Mouse (Mus musculus) kidney, embryonic 15.5 days (tissue): ENCODE measurements around the gene Mut. TPM values are rescaled to one million over a fixed set of nuclear protein-coding genes. Genes with fewer than 3 reads are reported as not detected.

Experiments
- ATAC-seq: fragments of 200-750 bp; cut with Nextera tagmentation; replicated peaks from 2 replicates; pipeline ENCODE4 v1.8.0; 2017; ENCODE audit warnings: moderate TSS enrichment; ENCODE audit not compliant: low FRiP score
- H3K27ac ChIP-seq: fragments of 300-500 bp; sonication (generic); 2 replicates; pipeline ENCODE4 v1.5.1; 2015; ENCODE audit warnings: mild to moderate bottlenecking, inconsistent platforms
- H3K27me3 ChIP-seq: fragments of 300-500 bp; sonication (generic); 2 replicates; pipeline ENCODE4 v1.6.1; 2015; ENCODE audit warnings: inconsistent platforms
- H3K36me3 ChIP-seq: fragments of 300-500 bp; sonication (generic); 2 replicates; pipeline ENCODE4 v1.6.1; 2015; ENCODE audit warnings: inconsistent platforms
- H3K4me1 ChIP-seq: fragments of 300-500 bp; sonication (generic); 2 replicates; pipeline ENCODE4 v1.6.1; 2015; ENCODE audit warnings: inconsistent platforms
- H3K4me2 ChIP-seq: fragments of 300-500 bp; sonication (generic); 2 replicates; pipeline ENCODE4 v1.6.1; 2015; ENCODE audit warnings: moderate library complexity, mild to moderate bottlenecking, inconsistent platforms
- H3K4me3 ChIP-seq: fragments of 300-500 bp; sonication (generic); replicated peaks from 2 replicates; pipeline ENCODE4 v1.5.1; 2015; ENCODE audit warnings: mild to moderate bottlenecking, inconsistent platforms
- H3K9ac ChIP-seq: fragments of 300-500 bp; sonication (generic); 2 replicates; pipeline ENCODE4 v1.6.1; 2015; ENCODE audit warnings: mild to moderate bottlenecking, inconsistent platforms
- H3K9me3 ChIP-seq: fragments of 300-500 bp; sonication (generic); replicated peaks from 2 replicates; pipeline ENCODE4 v1.6.1; 2016; ENCODE audit warnings: inconsistent platforms
- WGBS: fragments of 180-500 bp; shearing (Covaris S2); methylation state at CpG from one replicate; pipeline ENCODE4 v1.1.7; 2015; ENCODE audit warnings: mixed read lengths; 5-methylcytosine and 5-hydroxymethylcytosine counted together
- polyA plus RNA-seq: library from polyadenylated mRNA; unstranded; fragments of >200 nt; fragmentation: Nextera tagmentation; extraction: Ambion mirVana; gene quantifications from 2 replicates; pipeline ENCODE4 v1.2.1, GENCODE M21; 2015

The Mut gene
- polyA plus RNA-seq: 48.2 and 52.4 TPM in 2 replicates

DNA sequence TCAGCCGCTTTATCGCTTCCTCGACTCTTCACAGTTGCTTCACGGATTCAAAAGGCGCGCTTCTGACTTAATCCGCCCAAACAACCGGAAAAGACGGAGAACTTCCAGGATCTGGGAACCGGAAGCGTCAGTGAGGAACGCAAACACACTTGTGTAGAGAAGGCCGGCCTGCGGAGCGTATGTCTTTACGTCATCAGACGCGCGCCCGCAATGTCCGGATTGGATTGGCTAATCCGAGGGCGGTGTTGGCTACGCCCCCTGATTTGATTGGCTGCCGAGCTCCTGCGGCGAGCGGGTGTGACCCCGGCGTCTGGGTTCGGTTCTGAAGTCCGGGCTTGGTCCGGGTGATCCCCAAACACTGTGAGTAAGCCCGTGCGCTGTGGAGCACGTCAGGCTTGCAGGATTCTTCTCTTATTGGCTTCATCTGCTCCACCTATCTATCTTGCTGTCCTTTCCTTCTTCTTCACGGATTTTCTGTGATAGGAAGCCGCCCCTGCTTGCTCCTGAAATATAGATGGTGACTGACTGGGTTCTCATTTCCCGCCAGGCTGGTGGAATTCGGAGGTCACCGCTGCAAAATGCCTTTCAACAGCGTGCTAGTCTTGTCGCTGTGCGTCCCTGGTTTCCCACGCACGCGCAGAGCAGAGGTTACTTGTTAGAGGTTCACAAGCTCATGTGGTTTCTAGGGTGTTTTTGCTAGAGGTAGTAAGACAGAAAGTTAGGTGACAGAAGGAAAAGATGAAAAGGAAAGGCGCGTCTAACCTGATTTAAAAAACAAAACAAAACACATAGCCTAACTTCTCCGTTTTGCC lies at the start of gene Mut, which contains the start of gene Cenpq:
Mut (plus strand) TSS at position 266 of the 812 bp plus-strand sequence.
Cenpq (minus strand) TSS at position 628 of the 812 bp plus-strand sequence.
- ATAC-seq: peak; percentile 100
- WGBS: under 1% methylated on average over 50 of the region's 50 CpGs
- Histone ChIP-seq H3K9ac (peak within 1 kb of the TSS; percentile 56), H3K4me1 (peaks cover 6% of the 10 kb centered on the region), H3K4me3 (peak within 1 kb of the TSS; percentile 68), H3K27ac (peak within 1 kb of the TSS; percentile 97), H3K36me3 (peaks cover 35% of the 10 kb centered on the region), H3K27me3 (no peaks in the 10 kb centered on the region), H3K9me3 (no peaks in the 10 kb centered on the region), H3K4me2 (peak within 1 kb of the TSS; percentile 71)

DNA sequence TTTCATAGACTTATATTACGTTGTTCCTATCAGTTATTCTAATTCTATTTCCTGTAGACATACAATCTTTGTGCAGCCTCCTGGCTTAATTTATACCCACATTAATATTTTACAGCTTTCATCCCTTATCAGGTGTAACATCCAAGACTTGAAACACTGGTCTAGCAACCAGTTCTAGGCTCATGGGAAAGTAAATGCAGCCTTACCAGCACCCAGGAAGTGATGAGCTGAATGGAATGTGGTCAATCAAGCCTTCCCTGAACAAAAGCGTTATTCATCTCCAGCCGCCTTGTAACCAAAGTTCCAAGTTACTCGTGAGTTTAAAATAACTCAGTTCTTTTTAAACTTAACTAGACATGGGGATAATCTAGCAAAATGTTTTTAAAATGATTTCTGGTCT lies 49.3 kb upstream of the Mut start:
- H3K36me3 ChIP-seq: no peaks in the 10 kb centered on the region
- no peak overlapping the region for H3K4me3 ChIP-seq
- ATAC-seq: no peak
- no peak overlapping the region for H3K4me2 ChIP-seq
- H3K9me3 ChIP-seq: no peaks in the 10 kb centered on the region
- 75% methylated on average over 4 of the region's 4 CpGs for WGBS
- no peaks in the 10 kb centered on the region for H3K4me1 ChIP-seq
- no peaks in the 10 kb centered on the region for H3K27me3 ChIP-seq
- H3K9ac ChIP-seq: no peak overlapping the region
- H3K27ac ChIP-seq: no peak overlapping the region

DNA sequence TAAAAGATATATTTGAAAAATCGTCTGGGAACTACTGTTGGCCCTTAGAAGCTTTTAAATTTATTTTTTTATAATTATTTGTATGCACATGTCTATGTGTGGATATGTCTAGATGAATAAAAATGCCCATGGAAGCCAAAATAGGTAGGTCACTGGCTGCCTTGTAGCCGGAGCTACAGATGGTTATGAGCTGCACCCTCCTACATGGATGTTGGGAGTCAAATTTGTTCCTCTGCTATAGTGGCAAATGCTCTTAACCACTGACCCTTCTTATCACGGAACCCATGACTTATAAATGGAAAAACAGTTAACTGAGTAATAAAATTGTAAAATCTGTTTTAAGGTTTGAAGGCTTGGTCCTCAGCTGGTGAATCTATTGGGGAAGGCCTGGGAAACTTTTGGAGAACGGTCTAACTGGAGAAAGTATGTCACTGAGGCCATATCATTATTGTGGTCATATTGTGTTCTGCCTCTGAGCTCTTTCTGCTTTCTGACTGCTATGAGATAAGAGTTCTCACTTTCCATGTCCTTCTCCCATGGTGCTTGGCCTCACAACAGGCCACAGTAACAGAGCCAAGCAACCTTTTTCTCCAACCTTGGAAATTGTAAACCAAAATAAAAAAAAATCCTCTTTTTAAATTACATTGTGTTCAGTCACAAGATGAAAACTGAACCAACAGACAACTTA lies 46.5 kb upstream of the Mut start:
- ATAC-seq: no peak
- Histone ChIP-seq H3K4me1 (no peaks in the 10 kb centered on the region), H3K36me3 (no peaks in the 10 kb centered on the region), H3K27me3 (no peaks in the 10 kb centered on the region), H3K27ac (no peak overlapping the region), H3K4me3 (no peak overlapping the region), H3K4me2 (no peak overlapping the region), H3K9me3 (no peaks in the 10 kb centered on the region), H3K9ac (no peak overlapping the region)
- 78% methylated on average over 4 of the region's 4 CpGs for WGBS

DNA sequence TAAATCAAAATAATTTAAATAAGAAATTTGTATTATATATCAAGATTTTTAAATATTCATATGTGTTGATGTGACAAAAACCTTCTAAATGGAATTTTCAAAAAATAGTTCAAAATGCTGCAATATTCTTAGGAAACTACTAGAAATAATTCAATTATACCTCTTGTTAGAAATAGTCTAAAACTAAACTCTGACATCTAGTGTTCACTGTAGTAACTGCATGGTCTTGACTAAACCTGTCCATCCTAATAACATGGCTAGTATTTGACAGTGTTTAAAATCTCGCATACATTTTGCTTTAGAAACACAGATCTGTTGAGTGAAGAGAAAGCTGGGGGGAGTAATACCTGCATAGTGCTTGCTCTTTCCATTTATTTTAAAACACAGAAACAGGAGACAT lies 37.6 kb upstream of the Mut start:
- H3K27me3 ChIP-seq: no peaks in the 10 kb centered on the region
- no peak overlapping the region for H3K27ac ChIP-seq
- no peaks in the 10 kb centered on the region for H3K4me1 ChIP-seq
- no peak for ATAC-seq
- no peak overlapping the region for H3K4me2 ChIP-seq
- WGBS: 58% methylated on average over 1 of the region's 1 CpGs
- H3K36me3 ChIP-seq: no peaks in the 10 kb centered on the region
- H3K9ac ChIP-seq: no peak overlapping the region
- no peaks in the 10 kb centered on the region for H3K9me3 ChIP-seq
- H3K4me3 ChIP-seq: no peak overlapping the region

DNA sequence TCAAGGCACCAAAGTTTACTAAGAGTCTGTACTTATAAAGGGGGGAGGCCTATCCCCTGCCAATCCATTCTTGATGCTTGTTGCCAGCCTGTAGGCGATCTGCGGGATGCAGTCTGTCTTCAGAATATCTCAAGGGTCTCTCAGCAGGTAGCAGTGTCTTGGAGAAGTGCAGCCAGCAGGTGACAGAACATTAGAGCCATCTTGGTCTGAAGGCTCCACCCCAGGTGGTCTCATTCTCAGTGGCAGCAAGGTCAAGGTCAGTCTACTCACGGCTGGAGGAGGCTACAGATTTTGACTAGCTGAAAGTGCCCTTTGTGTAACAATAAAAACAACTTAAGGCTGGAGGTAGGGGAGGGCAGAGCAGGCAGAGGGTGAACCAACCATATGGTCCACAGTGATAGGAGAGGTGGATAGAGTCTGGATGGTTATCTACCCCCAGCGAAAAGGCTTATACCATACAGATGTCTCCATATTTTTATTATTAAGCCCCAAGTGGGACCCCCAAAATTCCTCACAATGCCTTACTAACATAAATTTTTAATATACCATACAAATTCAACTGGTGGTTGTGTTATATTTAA lies 34.6 kb upstream of the Mut start:
- H3K4me1 ChIP-seq: peaks cover 9% of the 10 kb centered on the region
- ATAC-seq: no peak
- H3K9ac ChIP-seq: no peak overlapping the region
- H3K27me3 ChIP-seq: no peaks in the 10 kb centered on the region
- H3K4me2 ChIP-seq: no peak overlapping the region
- 48% methylated on average over 4 of the region's 4 CpGs for WGBS
- no peak overlapping the region for H3K4me3 ChIP-seq
- no peaks in the 10 kb centered on the region for H3K9me3 ChIP-seq
- no peaks in the 10 kb centered on the region for H3K36me3 ChIP-seq
- H3K27ac ChIP-seq: no peak overlapping the region

DNA sequence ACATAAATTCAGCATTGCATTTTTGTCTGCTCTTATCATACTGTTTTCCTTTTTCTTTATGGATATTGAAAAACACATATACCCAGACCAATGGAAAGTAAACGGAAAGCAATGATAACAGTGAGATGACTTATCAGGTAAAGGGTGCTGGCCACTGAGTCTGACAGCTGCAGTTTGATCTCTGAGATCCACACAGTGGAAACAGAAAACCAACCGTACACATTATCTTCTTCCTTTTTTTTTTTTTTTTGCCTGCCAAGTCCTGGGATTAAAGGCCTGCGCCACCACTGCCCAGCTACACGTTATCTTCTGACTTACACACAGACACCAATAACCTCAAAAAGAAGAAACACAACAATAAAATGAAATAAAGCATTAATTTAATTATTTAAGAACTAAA lies 31.1 kb upstream of the Mut start:
- Histone ChIP-seq H3K27me3 (no peaks in the 10 kb centered on the region), H3K9ac (no peak overlapping the region), H3K36me3 (no peaks in the 10 kb centered on the region), H3K4me1 (peaks cover 9% of the 10 kb centered on the region), H3K4me2 (no peak overlapping the region), H3K9me3 (no peaks in the 10 kb centered on the region), H3K4me3 (no peak overlapping the region), H3K27ac (no peak overlapping the region)
- WGBS: 73% methylated on average over 4 of the region's 4 CpGs
- ATAC-seq: no peak

DNA sequence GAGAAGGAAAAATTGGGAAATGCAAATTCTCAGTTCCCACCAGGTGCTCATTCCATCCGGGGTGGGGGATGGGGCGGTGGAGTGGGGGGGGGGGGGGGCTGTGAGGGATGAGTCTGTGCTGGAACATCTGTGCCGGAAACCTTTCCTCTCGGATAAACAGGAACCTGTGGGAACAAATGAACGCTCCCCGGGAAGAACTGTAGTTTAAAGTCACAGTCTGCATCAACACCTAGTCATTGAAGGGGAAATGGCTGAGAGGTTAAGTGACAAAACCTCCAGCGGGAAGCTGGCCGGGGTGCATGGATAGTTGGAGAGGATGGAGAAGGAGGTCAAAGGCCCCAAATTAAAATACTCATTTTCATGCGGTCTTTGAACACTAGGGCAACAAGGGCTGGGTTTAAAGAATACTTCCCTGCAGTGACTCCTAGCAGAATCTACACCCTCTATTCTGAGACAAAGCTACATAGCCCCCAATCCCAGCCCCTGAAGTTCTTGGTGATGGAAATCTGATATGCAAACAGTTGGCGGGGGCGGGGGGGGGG lies 30.4 kb upstream of the Mut start:
- Histone ChIP-seq H3K4me2 (peak overlapping the region; percentile 54), H3K4me1 (peaks cover 9% of the 10 kb centered on the region), H3K27me3 (no peaks in the 10 kb centered on the region), H3K27ac (no peak overlapping the region), H3K9ac (no peak overlapping the region), H3K4me3 (no peak overlapping the region), H3K9me3 (no peaks in the 10 kb centered on the region), H3K36me3 (no peaks in the 10 kb centered on the region)
- WGBS: 8% methylated on average over 11 of the region's 11 CpGs
- peak; percentile 56 for ATAC-seq

DNA sequence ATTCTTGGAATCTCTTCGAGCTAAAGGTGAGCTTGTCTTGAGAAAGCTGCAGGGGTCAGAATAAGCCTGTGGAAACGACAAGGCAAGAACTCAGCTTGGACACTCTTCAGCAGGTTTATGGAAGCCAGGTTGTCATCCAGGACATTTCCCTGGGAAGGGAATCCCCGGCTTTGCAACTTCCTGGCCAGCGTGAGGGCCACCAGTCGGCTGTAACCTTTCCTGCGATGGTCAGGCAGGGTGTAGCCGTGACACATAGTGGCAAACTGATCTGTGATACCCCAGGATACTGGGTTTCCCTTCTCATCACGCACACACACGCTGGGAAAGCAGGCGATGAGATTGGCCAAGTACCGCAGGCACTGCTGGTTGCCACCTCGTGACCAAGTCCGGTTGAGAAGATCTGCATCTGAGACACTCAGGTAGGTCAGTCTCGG lies 29.7 kb upstream of the Mut start:
- Histone ChIP-seq H3K4me3 (0 out of 2 replicates have a peak overlapping the region, but pooled peaks have one; percentile 21), H3K27ac (no peak overlapping the region), H3K4me1 (peaks cover 9% of the 10 kb centered on the region), H3K9me3 (no peaks in the 10 kb centered on the region), H3K4me2 (peak overlapping the region; percentile 54), H3K9ac (no peak overlapping the region), H3K27me3 (no peaks in the 10 kb centered on the region), H3K36me3 (no peaks in the 10 kb centered on the region)
- WGBS: 5% methylated on average over 13 of the region's 14 CpGs
- ATAC-seq: peak; percentile 60

DNA sequence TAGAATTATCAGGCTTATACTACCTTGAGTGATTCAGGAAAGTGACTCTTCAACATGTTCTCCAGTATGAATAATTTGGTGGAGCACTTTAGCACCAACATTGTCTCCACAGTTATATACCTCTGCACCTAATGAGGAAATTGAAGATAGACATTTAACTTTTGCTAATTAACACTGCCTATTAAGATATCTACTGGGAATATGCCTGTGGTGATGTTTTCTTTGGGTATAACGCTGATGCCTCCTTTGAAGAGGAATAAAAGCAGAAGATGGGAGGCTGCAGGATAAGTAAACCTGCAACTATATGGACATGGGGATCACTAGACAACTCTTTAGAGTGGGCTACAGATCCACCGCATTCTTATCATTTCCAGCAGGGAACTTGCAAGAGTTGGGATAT lies 20.2 kb upstream of the Mut start, which contains the start of gene Glyatl3:
Glyatl3 (minus strand) TSS at position 101 of the 400 bp plus-strand sequence.
- no peaks in the 10 kb centered on the region for H3K36me3 ChIP-seq
- no peak within 1 kb of the TSS for H3K27ac ChIP-seq
- H3K9ac ChIP-seq: no peak within 1 kb of the TSS
- H3K4me1 ChIP-seq: no peaks in the 10 kb centered on the region
- no peaks in the 10 kb centered on the region for H3K27me3 ChIP-seq
- no peak for ATAC-seq
- H3K9me3 ChIP-seq: no peaks in the 10 kb centered on the region
- H3K4me2 ChIP-seq: no peak within 1 kb of the TSS
- WGBS: 91% methylated on average over 2 of the region's 2 CpGs
- H3K4me3 ChIP-seq: no peak within 1 kb of the TSS

DNA sequence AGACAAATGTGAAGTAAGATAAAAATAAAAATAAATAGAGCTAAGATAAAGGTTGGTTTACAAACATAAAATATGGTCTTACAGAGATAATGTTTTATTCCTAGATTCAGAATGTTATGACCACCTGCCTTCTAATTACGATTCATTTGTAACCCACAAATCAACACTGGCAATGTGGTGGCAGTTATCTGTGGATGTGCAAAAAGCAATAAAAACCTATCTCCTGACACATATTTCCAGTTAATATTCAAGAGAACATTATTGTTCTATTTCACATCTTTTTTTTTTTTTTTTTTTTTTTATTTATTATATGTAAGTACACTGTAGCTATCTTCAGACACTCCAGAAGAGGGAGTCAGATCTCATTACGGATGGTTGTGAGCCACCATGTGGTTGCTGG lies 19.0 kb upstream of the Mut start:
- H3K4me1 ChIP-seq: no peaks in the 10 kb centered on the region
- H3K27ac ChIP-seq: no peak overlapping the region
- H3K9me3 ChIP-seq: no peaks in the 10 kb centered on the region
- no peak overlapping the region for H3K9ac ChIP-seq
- H3K27me3 ChIP-seq: no peaks in the 10 kb centered on the region
- H3K4me2 ChIP-seq: no peak overlapping the region
- 86% methylated on average over 2 of the region's 2 CpGs for WGBS
- H3K4me3 ChIP-seq: no peak overlapping the region
- no peaks in the 10 kb centered on the region for H3K36me3 ChIP-seq
- no peak for ATAC-seq

DNA sequence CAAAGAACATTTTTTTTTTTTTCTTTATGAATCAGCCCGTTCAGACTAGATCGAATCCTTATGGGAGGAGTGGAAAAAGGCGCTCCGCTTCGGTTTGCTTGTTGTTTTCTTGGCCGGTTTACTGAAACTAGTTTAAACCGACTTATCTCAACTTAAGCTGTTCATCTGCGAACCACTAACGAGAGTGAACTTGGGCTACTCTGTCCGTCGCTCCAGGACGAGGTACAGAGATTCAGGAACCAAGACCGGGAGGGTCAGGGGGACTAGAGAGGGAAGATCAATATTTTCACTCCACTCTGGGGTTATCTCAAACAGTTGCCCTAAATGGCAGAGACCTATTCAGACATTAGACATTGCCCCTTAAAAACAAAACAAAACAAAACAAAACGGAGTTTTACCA lies 500 bp upstream of the Mut start:
- Histone ChIP-seq H3K9ac (peak overlapping the region; percentile 45), H3K4me3 (peak overlapping the region; percentile 68), H3K27me3 (no peaks in the 10 kb centered on the region), H3K9me3 (no peaks in the 10 kb centered on the region), H3K4me2 (peak overlapping the region; percentile 71), H3K4me1 (peaks cover 6% of the 10 kb centered on the region), H3K36me3 (peaks cover 35% of the 10 kb centered on the region), H3K27ac (peak overlapping the region; percentile 41; the same call in 1 of the 2 replicates)
- WGBS: 1% methylated on average over 14 of the region's 14 CpGs
- peak; percentile 34 for ATAC-seq

DNA sequence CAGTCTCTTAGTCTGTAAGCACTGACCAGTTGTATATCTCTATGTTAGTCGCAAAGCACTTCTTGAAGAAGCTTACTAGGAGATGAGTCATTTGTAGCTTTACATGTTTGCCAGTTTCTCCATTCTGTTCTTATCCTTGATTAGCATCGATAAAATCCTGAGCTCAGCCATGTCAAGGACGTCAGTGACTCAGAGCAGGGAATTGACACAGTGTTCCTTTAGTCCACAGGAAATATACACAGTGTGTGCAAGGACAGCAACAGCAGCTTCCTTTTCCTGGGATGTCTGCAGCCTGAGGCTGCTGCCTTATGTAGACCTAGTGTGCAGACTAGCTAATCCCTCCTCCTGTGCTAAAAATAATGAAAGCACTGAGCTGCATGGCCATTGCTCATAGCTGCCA lies 14.0 kb downstream of the Mut start:
- no peak for ATAC-seq
- Histone ChIP-seq H3K27me3 (no peaks in the 10 kb centered on the region), H3K4me3 (no peak overlapping the region), H3K4me1 (no peaks in the 10 kb centered on the region), H3K36me3 (peaks cover 72% of the 10 kb centered on the region), H3K9ac (no peak overlapping the region), H3K27ac (no peak overlapping the region), H3K4me2 (no peak overlapping the region), H3K9me3 (no peaks in the 10 kb centered on the region)
- WGBS: 90% methylated on average over 3 of the region's 3 CpGs
